Mouse (Mus musculus): ENCODE results near the gene Myh14. TPM values are rescaled to one million over a fixed set of nuclear protein-coding genes. Genes with fewer than 3 reads are reported as not detected.

Myh14 gene
- polyA plus RNA-seq, 1 experiment from 2014 or later = 2.3 TPM

- H3K4me2 ChIP-seq = no peak overlapping the region
- no peak for ATAC-seq (ENCODE audit: low FRiP score)
- peaks cover 15% of the 10 kb centered on the region for H3K4me1 ChIP-seq
- H3K9ac ChIP-seq = no peak overlapping the region
- H3K4me3 ChIP-seq (replicated peaks) = no peak overlapping the region
- H3K27ac ChIP-seq = no peak overlapping the region
- WGBS = 72% methylated on average over 13 of the region's 13 CpGs
- no peaks in the 10 kb centered on the region for H3K36me3 ChIP-seq (replicated peaks)
- H3K9me3 ChIP-seq = no peaks in the 10 kb centered on the region
- peaks cover 47% of the 10 kb centered on the region for H3K27me3 ChIP-seq
Measured at GRCm38 (mm10) chr7:44667996-44668738, 2.5 kb downstream of the Myh14 start.

GRCm38 (mm10) chr7:44666462-44666861 is 4.2 kb downstream of the Myh14 start:
- no peak overlapping the region for H3K4me2 ChIP-seq
- peaks cover 43% of the 10 kb centered on the region for H3K27me3 ChIP-seq
- H3K27ac ChIP-seq = no peak overlapping the region
- H3K36me3 ChIP-seq (replicated peaks) = no peaks in the 10 kb centered on the region
- no peaks in the 10 kb centered on the region for H3K9me3 ChIP-seq
- H3K4me1 ChIP-seq = peaks cover 11% of the 10 kb centered on the region
- 83% methylated on average over 2 of the region's 2 CpGs for WGBS
- no peak overlapping the region for H3K4me3 ChIP-seq (replicated peaks)
- H3K9ac ChIP-seq = no peak overlapping the region
- ATAC-seq (ENCODE audit: low FRiP score) = no peak

GRCm38 (mm10) chr7:44664731-44665130 is 5.9 kb downstream of the Myh14 start:
- Histone ChIP-seq H3K4me2 (no peak overlapping the region), H3K4me1 (no peaks in the 10 kb centered on the region), H3K9ac (no peak overlapping the region), H3K36me3 (replicated peaks) (no peaks in the 10 kb centered on the region), H3K9me3 (no peaks in the 10 kb centered on the region), H3K4me3 (replicated peaks) (no peak overlapping the region), H3K27ac (no peak overlapping the region), H3K27me3 (peaks cover 35% of the 10 kb centered on the region)
- 39% methylated on average over 11 of the region's 11 CpGs for WGBS
- ATAC-seq (ENCODE audit: low FRiP score) = no peak

GRCm38 (mm10) chr7:44663546-44663945 is 7.1 kb downstream of the Myh14 start:
- no peaks in the 10 kb centered on the region for H3K4me1 ChIP-seq
- 84% methylated on average over 5 of the region's 5 CpGs for WGBS
- no peak overlapping the region for H3K4me2 ChIP-seq
- H3K27me3 ChIP-seq = peaks cover 24% of the 10 kb centered on the region
- no peak overlapping the region for H3K4me3 ChIP-seq (replicated peaks)
- H3K27ac ChIP-seq = no peak overlapping the region
- H3K9me3 ChIP-seq = no peaks in the 10 kb centered on the region
- no peak for ATAC-seq (ENCODE audit: low FRiP score)
- H3K36me3 ChIP-seq (replicated peaks) = no peaks in the 10 kb centered on the region
- H3K9ac ChIP-seq = no peak overlapping the region

GRCm38 (mm10) chr7:44662569-44662968 is 8.1 kb downstream of the Myh14 start:
- H3K27me3 ChIP-seq = peaks cover 15% of the 10 kb centered on the region
- ATAC-seq (ENCODE audit: low FRiP score) = no peak
- no peaks in the 10 kb centered on the region for H3K36me3 ChIP-seq (replicated peaks)
- H3K4me1 ChIP-seq = no peaks in the 10 kb centered on the region
- H3K27ac ChIP-seq = no peak overlapping the region
- H3K9ac ChIP-seq = no peak overlapping the region
- H3K4me2 ChIP-seq = no peak overlapping the region
- H3K9me3 ChIP-seq = no peaks in the 10 kb centered on the region
- 0% methylated on average over 3 of the region's 3 CpGs for WGBS
- no peak overlapping the region for H3K4me3 ChIP-seq (replicated peaks)

GRCm38 (mm10) chr7:44662168-44662567 is 8.5 kb downstream of the Myh14 start:
- Histone ChIP-seq H3K4me1 (no peaks in the 10 kb centered on the region), H3K36me3 (replicated peaks) (no peaks in the 10 kb centered on the region), H3K4me3 (replicated peaks) (no peak overlapping the region), H3K27me3 (peaks cover 11% of the 10 kb centered on the region; the same call in 1 of the 2 replicates), H3K4me2 (no peak overlapping the region), H3K9ac (no peak overlapping the region), H3K27ac (no peak overlapping the region), H3K9me3 (no peaks in the 10 kb centered on the region)
- ATAC-seq (ENCODE audit: low FRiP score) = no peak
- WGBS = 12% methylated on average over 8 of the region's 8 CpGs

- Histone ChIP-seq H3K27ac (peak overlapping the region; percentile 14; the same call in 1 of the 2 replicates), H3K4me1 (no peaks in the 10 kb centered on the region), H3K9me3 (no peaks in the 10 kb centered on the region), H3K27me3 (peaks cover 8% of the 10 kb centered on the region; the same call in 1 of the 2 replicates), H3K4me3 (replicated peaks) (no peak overlapping the region), H3K4me2 (no peak overlapping the region), H3K9ac (no peak overlapping the region), H3K36me3 (replicated peaks) (no peaks in the 10 kb centered on the region)
- WGBS = 80% methylated on average over 5 of the region's 5 CpGs
- ATAC-seq (ENCODE audit: low FRiP score) = no peak
Measured at GRCm38 (mm10) chr7:44661219-44661618, 9.4 kb downstream of the Myh14 start.

GRCm38 (mm10) chr7:44655504-44655903 is 15.1 kb downstream of the Myh14 start:
- ATAC-seq (ENCODE audit: low FRiP score) = no peak
- 13% methylated on average over 8 of the region's 8 CpGs for WGBS

GRCm38 (mm10) chr7:44653773-44654172 is 16.9 kb downstream of the Myh14 start:
- Histone ChIP-seq H3K9me3 (no peaks in the 10 kb centered on the region), H3K27me3 (peaks cover 8% of the 10 kb centered on the region; the same call in 1 of the 2 replicates), H3K4me1 (no peaks in the 10 kb centered on the region), H3K4me2 (no peak overlapping the region), H3K36me3 (replicated peaks) (no peaks in the 10 kb centered on the region), H3K27ac (no peak overlapping the region), H3K4me3 (replicated peaks) (no peak overlapping the region), H3K9ac (no peak overlapping the region)
- ATAC-seq (ENCODE audit: low FRiP score) = no peak
- 56% methylated on average over 8 of the region's 8 CpGs for WGBS

More at GRCm38 (mm10) chr7:44655504-44655903, 15.1 kb downstream of the Myh14 start:
- no peaks in the 10 kb centered on the region for H3K36me3 ChIP-seq (replicated peaks)
- H3K27me3 ChIP-seq = peaks cover 4% of the 10 kb centered on the region; the same call in 1 of the 2 replicates
- H3K4me2 ChIP-seq = no peak overlapping the region
- H3K9ac ChIP-seq = no peak overlapping the region
- no peak overlapping the region for H3K27ac ChIP-seq
- no peak overlapping the region for H3K4me3 ChIP-seq (replicated peaks)
- no peaks in the 10 kb centered on the region for H3K4me1 ChIP-seq
- no peaks in the 10 kb centered on the region for H3K9me3 ChIP-seq

- no peak overlapping the region for H3K4me3 ChIP-seq (replicated peaks)
- no peak for ATAC-seq (ENCODE audit: low FRiP score)
- no peaks in the 10 kb centered on the region for H3K4me1 ChIP-seq
- H3K27me3 ChIP-seq = peaks cover 17% of the 10 kb centered on the region
- H3K4me2 ChIP-seq = no peak overlapping the region
- H3K36me3 ChIP-seq (replicated peaks) = no peaks in the 10 kb centered on the region
- no peak overlapping the region for H3K27ac ChIP-seq
- WGBS = 85% methylated on average over 7 of the region's 7 CpGs
- H3K9ac ChIP-seq = no peak overlapping the region
- H3K9me3 ChIP-seq = no peaks in the 10 kb centered on the region
Measured at GRCm38 (mm10) chr7:44651416-44651815, 19.2 kb downstream of the Myh14 start.

GRCm38 (mm10) chr7:44649990-44650389 is 20.7 kb downstream of the Myh14 start:
- H3K4me2 ChIP-seq = no peak overlapping the region

GRCm38 (mm10) chr7:44649094-44649610 is 21.5 kb downstream of the Myh14 start:
- no peak overlapping the region for H3K27ac ChIP-seq
- H3K36me3 ChIP-seq (replicated peaks) = no peaks in the 10 kb centered on the region
- H3K4me1 ChIP-seq = no peaks in the 10 kb centered on the region
- H3K27me3 ChIP-seq = peaks cover 36% of the 10 kb centered on the region
- no peaks in the 10 kb centered on the region for H3K9me3 ChIP-seq
- no peak for ATAC-seq (ENCODE audit: low FRiP score)
- no peak overlapping the region for H3K4me2 ChIP-seq
- H3K4me3 ChIP-seq (replicated peaks) = no peak overlapping the region
- 83% methylated on average over 8 of the region's 8 CpGs for WGBS
- H3K9ac ChIP-seq = no peak overlapping the region

More at GRCm38 (mm10) chr7:44649990-44650389, 20.7 kb downstream of the Myh14 start:
- Histone ChIP-seq H3K27me3 (peaks cover 29% of the 10 kb centered on the region), H3K27ac (no peak overlapping the region), H3K4me1 (no peaks in the 10 kb centered on the region), H3K4me3 (replicated peaks) (no peak overlapping the region), H3K36me3 (replicated peaks) (no peaks in the 10 kb centered on the region), H3K9me3 (no peaks in the 10 kb centered on the region), H3K9ac (no peak overlapping the region)
- ATAC-seq (ENCODE audit: low FRiP score) = no peak
- WGBS = 12% methylated on average over 4 of the region's 4 CpGs

- H3K27me3 ChIP-seq = peaks cover 50% of the 10 kb centered on the region
- no peak for ATAC-seq (ENCODE audit: low FRiP score)
- H3K4me2 ChIP-seq = no peak overlapping the region
- no peak overlapping the region for H3K4me3 ChIP-seq (replicated peaks)
- no peaks in the 10 kb centered on the region for H3K9me3 ChIP-seq
- H3K4me1 ChIP-seq = no peaks in the 10 kb centered on the region
- 78% methylated on average over 10 of the region's 10 CpGs for WGBS
- H3K27ac ChIP-seq = no peak overlapping the region
- H3K36me3 ChIP-seq (replicated peaks) = no peaks in the 10 kb centered on the region
- H3K9ac ChIP-seq = no peak overlapping the region
Measured at GRCm38 (mm10) chr7:44647729-44648128, 22.9 kb downstream of the Myh14 start.
